In genomic region chr3:67340921-67341320, GRCm38 (mm10) we compare ENCODE assay signal across 29 mouse cellular contexts. TPM values are rescaled to one million over a fixed set of nuclear protein-coding genes. Genes with fewer than 3 reads are reported as not detected.
"Had no signal": no experiment of that assay in that cellular context is flagged by ENCODE, and none has a peak within 500 bp of the region (broad histone marks: within the 10 kb centered on the region; RNA-seq: fewer than 3 reads in every experiment).

No protein-coding gene starts in this region.

- DNase-seq: kidney, postnatal 25 days; layer of hippocampus, adult 9-11 months; liver, embryonic 13.5 days; lung, adult 2 months; lung, postnatal 14 days; lung, postnatal 4 days; thymus, adult 18-20 months; thymus, postnatal 36 days had no signal

- H3K4me1 ChIP-seq: liver, embryonic 13.5 days had no signal

- H3K9me3 ChIP-seq: liver, embryonic 13.5 days; neural tube, embryonic 13.5 days had no signal

- H3K9ac ChIP-seq: liver, embryonic 13.5 days; neural tube, embryonic 13.5 days had no signal

- H3K27me3 ChIP-seq: liver, embryonic 13.5 days; neural tube, embryonic 13.5 days had no signal

- H3K4me3 ChIP-seq: layer of hippocampus, adult 2 months; liver, embryonic 13.5 days; neural tube, embryonic 13.5 days had no signal

- H3K4me2 ChIP-seq: liver, embryonic 13.5 days; midbrain, embryonic 11.5 days; neural tube, embryonic 13.5 days had no signal

- H3K27ac ChIP-seq: kidney, postnatal 0 days; layer of hippocampus, adult 2 months; liver, embryonic 13.5 days; neural tube, embryonic 13.5 days had no signal

- H3K36me3 ChIP-seq: liver, embryonic 13.5 days; neural tube, embryonic 13.5 days had no signal

RNA-seq across cellular contexts. Expression of gene Mlf1, which starts 33.0 kb away (rescaled TPM):
- total RNA-seq: megakaryocyte-erythroid progenitor cell, adult 5-6 weeks had no signal
- polyA plus RNA-seq: liver, adult 2 months; spleen, adult 2 months had no signal

RNA-seq across cellular contexts. Expression of gene Gm17402, which starts 34.0 kb away (rescaled TPM):
- total RNA-seq: layer of hippocampus, adult 2 months; layer of hippocampus, postnatal 25 days; left cerebral cortex, adult 18-20 months; left cerebral cortex, postnatal 36 days; liver, adult 2 months; megakaryocyte progenitor cell, adult 5-6 weeks; megakaryocyte-erythroid progenitor cell, adult 5-6 weeks had no signal
- polyA plus RNA-seq: kidney, embryonic 14.5 days; kidney, postnatal 0 days; large intestine, adult 2 months; limb, embryonic 11.5 days; limb, embryonic 14.5 days; liver, adult 2 months; liver, embryonic 13.5 days; liver, embryonic 16.5 days; lung, adult 2 months; lung, embryonic 16.5 days; midbrain, embryonic 11.5 days; neural tube, embryonic 13.5 days; small intestine, adult 2 months; spleen, adult 2 months; stomach, embryonic 16.5 days; testis, adult 2 months; urinary bladder, adult 2 months had no signal
